Mouse (Mus musculus) E14TG2a.4 (cell line): ENCODE measurements at regions not wholly inside any gene's neighbourhood (a gene's known extent, or its start where the extent isn't known, plus 50 kb on each side); places are given as distances from the start of the nearest gene placed in this dataset.

Source experiments
- H3K27me3 ChIP-seq: 2 replicates; pipeline ENCODE4 v1.6.1; 2014; ENCODE audit warnings: low read length, control low read depth; ENCODE audit not compliant: insufficient read depth
- H3K36me3 ChIP-seq: 2 replicates; pipeline ENCODE4 v1.6.1; 2014; ENCODE audit warnings: low read length, control low read depth; ENCODE audit not compliant: insufficient read depth
- H3K4me1 ChIP-seq: replicated peaks from 2 replicates; pipeline ENCODE4 v1.6.1; 2014; ENCODE audit warnings: low read depth, low read length, control low read depth
- H3K4me3 ChIP-seq: replicated peaks from 2 replicates; pipeline ENCODE4 v1.5.1; 2014; ENCODE audit warnings: mild to moderate bottlenecking, low read length
- H3K9me3 ChIP-seq: 2 replicates; pipeline ENCODE4 v1.6.1; 2014; ENCODE audit warnings: low read length, control low read depth
- CTCF ChIP-seq: conservative IDR thresholded peaks from 2 replicates; pipeline ENCODE4 v1.5.1; 2014; ENCODE audit warnings: low read length
- NANOG ChIP-seq: IDR thresholded peaks from 2 replicates; pipeline ENCODE4 v1.6.1; 2014; ENCODE audit warnings: borderline replicate concordance, low read length, mixed read lengths
- POU5F1 ChIP-seq: IDR thresholded peaks from 2 replicates; pipeline ENCODE4 v1.6.1; 2014; ENCODE audit warnings: low read length, borderline replicate concordance

- H3K4me1 ChIP-seq, result peaks cover 27% of the 10 kb centered on the region
- peaks cover 7% of the 10 kb centered on the region; the same call in 1 of the 2 replicates for H3K9me3 ChIP-seq
- TF ChIP-seq NANOG, result no peak
- no peak for TF ChIP-seq POU5F1
- no peak for TF ChIP-seq CTCF
- H3K27me3 ChIP-seq, result peaks cover 64% of the 10 kb centered on the region
- no peaks in the 10 kb centered on the region for H3K36me3 ChIP-seq
- no peak overlapping the region for H3K4me3 ChIP-seq
Measured at GRCm38 (mm10) chr8:88447844-88448535, 73.2 kb upstream of the Nkd1 start.

DNA sequence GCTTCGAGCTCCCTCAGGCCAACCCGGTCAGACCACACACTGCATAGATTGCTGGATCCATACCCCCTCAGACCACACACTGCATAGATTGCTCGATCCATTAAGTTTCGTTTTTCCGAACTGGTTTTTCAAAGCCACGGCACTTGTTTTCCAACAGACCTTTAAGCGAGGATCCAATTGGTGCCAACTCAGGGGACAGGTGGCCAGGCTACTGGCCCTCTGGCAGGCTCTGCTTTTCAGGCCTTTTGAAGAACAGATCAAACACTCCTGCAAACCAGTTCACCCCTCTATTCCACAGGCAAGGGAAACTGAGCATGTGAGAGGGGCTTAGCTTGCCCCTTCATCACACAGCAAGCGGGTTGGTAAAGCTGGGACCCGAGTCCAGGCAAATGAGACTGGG, 72.2 kb upstream of the Nkd1 start:
- H3K4me1 ChIP-seq, result peaks cover 31% of the 10 kb centered on the region
- H3K9me3 ChIP-seq, result peaks cover 7% of the 10 kb centered on the region; the same call in 1 of the 2 replicates
- peaks cover 74% of the 10 kb centered on the region for H3K27me3 ChIP-seq
- TF ChIP-seq CTCF, result no peak
- H3K4me3 ChIP-seq, result no peak overlapping the region
- no peaks in the 10 kb centered on the region for H3K36me3 ChIP-seq

DNA sequence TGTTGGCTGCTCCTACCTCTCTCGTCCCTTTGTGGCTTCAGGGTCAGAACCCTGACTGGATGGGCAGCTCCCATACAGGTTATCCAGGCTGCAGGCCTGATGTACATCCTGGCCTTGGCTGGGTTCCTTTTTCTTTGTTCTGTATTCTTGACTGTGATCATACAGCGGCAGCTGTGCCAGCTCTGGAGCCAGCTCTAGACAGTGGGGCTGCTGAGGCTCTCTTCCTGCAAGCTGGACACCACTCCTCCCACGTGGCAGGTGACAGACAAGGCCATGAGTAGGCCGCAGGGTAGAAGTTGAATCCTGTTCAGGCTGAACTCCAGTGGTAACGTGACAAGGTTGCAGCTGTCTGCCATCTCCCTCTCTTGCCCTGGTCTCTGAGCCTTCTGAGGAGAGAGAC, 71.6 kb upstream of the Nkd1 start:
- H3K36me3 ChIP-seq, result no peaks in the 10 kb centered on the region
- H3K9me3 ChIP-seq, result peaks cover 7% of the 10 kb centered on the region; the same call in 1 of the 2 replicates
- peaks cover 79% of the 10 kb centered on the region for H3K27me3 ChIP-seq
- H3K4me3 ChIP-seq, result no peak overlapping the region
- peaks cover 34% of the 10 kb centered on the region for H3K4me1 ChIP-seq
- TF ChIP-seq POU5F1, result no peak
- no peak for TF ChIP-seq NANOG
- no peak for TF ChIP-seq CTCF

GRCm38 (mm10) chr8:88450864-88451657, 70.1 kb upstream of the Nkd1 start:
- no peaks in the 10 kb centered on the region for H3K36me3 ChIP-seq
- peaks cover 7% of the 10 kb centered on the region; the same call in 1 of the 2 replicates for H3K9me3 ChIP-seq
- H3K4me1 ChIP-seq, result peaks cover 46% of the 10 kb centered on the region
- peaks cover 95% of the 10 kb centered on the region for H3K27me3 ChIP-seq
- TF ChIP-seq NANOG (no peak), CTCF (no peak), POU5F1 (no peak)
- H3K4me3 ChIP-seq, result peak overlapping the region; percentile 45

GRCm38 (mm10) chr8:88451658-88452500, 69.3 kb upstream of the Nkd1 start:
- H3K9me3 ChIP-seq, result peaks cover 7% of the 10 kb centered on the region; the same call in 1 of the 2 replicates
- TF ChIP-seq CTCF (peak; percentile 30; the same call in 1 of the 2 replicates), NANOG (no peak), POU5F1 (no peak)

DNA sequence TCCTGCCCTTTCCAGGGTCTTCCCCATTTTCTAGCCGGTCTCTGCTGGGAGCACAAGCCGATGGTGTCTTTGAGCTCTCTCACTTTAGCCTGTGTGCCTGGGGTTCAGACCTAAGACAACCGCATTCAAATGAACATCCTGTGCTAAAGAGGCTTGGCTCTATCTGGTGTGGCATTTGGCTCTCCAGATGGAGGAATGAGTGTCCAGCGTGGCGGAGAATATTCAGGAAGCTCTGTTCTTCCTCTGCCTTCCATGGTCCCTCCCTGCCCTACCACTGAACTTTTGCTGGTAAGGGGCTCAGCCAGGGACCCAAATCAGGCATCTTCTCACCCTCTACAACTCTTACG, 68.7 kb upstream of the Nkd1 start:
- peaks cover 94% of the 10 kb centered on the region for H3K27me3 ChIP-seq
- no peak for TF ChIP-seq CTCF
- TF ChIP-seq POU5F1, result no peak
- no peak for TF ChIP-seq NANOG
- no peaks in the 10 kb centered on the region for H3K36me3 ChIP-seq
- H3K4me3 ChIP-seq, result no peak overlapping the region
- peaks cover 7% of the 10 kb centered on the region; the same call in 1 of the 2 replicates for H3K9me3 ChIP-seq
- peaks cover 39% of the 10 kb centered on the region for H3K4me1 ChIP-seq

More at GRCm38 (mm10) chr8:88451658-88452500, 69.3 kb upstream of the Nkd1 start:
- peaks cover 45% of the 10 kb centered on the region for H3K4me1 ChIP-seq
- peak overlapping the region; percentile 45; the same call in 1 of the 2 replicates for H3K4me3 ChIP-seq
- no peaks in the 10 kb centered on the region for H3K36me3 ChIP-seq
- H3K27me3 ChIP-seq, result peaks cover 97% of the 10 kb centered on the region

DNA sequence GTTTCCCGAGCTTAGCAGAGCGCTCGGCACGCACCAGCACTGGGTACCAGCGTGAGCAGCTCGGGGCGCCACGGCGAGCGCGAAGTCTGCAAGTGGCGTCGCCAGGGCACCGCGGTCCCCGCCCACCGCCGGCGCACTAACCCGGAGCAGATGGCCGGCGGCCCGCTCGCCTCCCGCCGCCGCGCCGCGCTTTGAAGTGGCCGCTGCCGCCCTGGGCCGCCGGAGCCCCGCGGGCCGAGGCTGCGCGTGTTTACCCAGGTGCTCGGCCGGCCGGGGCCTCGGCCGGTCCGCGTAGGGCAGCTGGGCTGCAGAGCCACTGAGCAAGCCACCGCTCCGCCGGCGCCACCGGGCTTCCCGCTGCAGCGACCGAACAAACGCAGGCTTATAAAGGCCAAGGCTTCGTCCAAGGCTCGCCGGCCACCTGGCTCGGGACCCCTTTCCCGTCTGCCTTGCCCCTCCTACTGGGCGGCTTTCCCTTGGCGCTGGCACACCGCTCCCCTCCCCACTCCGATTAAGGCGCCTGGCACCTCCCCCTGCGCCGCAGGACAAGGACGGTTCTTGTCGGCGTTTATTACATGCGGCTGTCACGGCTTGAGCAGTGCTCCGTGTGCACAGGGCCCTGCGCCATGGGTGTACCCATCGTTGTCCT, 67.0 kb upstream of the Nkd1 start:
- no peaks in the 10 kb centered on the region for H3K36me3 ChIP-seq
- TF ChIP-seq CTCF, result no peak
- no peak for TF ChIP-seq POU5F1
- no peak for TF ChIP-seq NANOG
- H3K4me3 ChIP-seq, result peak overlapping the region; percentile 76
- H3K4me1 ChIP-seq, result peaks cover 38% of the 10 kb centered on the region
- H3K9me3 ChIP-seq, result peaks cover 7% of the 10 kb centered on the region; the same call in 1 of the 2 replicates
- peaks cover 77% of the 10 kb centered on the region for H3K27me3 ChIP-seq

GRCm38 (mm10) chr8:88454906-88455305, 66.2 kb upstream of the Nkd1 start:
- Histone ChIP-seq H3K27me3 (peaks cover 70% of the 10 kb centered on the region), H3K4me1 (peaks cover 38% of the 10 kb centered on the region), H3K36me3 (no peaks in the 10 kb centered on the region), H3K4me3 (peak overlapping the region; percentile 76), H3K9me3 (peaks cover 10% of the 10 kb centered on the region)
- TF ChIP-seq NANOG (no peak), CTCF (no peak), POU5F1 (no peak)
